Mouse (Mus musculus) limb, embryonic 10.5 days (tissue): Measurements from ENCODE around the gene Suco. TPM values are rescaled to one million over a fixed set of nuclear protein-coding genes. Genes with fewer than 3 reads are reported as not detected.

Source experiments
- DNase-seq: peaks from one replicate; pipeline ENCODE4 v3.0.0-alpha.2; 2017; ENCODE audit warnings: low spot score
- H3K27ac ChIP-seq: fragments of 300-500 bp; sonication (generic); 2 replicates; pipeline ENCODE4 v1.5.1; 2016; ENCODE audit warnings: mild to moderate bottlenecking
- H3K27me3 ChIP-seq: fragments of 300-500 bp; sonication (generic); 2 replicates; pipeline ENCODE4 v1.6.1; 2016; ENCODE audit warnings: low read depth, mild to moderate bottlenecking; ENCODE audit not compliant: poor library complexity, severe bottlenecking
- H3K36me3 ChIP-seq: fragments of 300-500 bp; sonication (generic); 2 replicates; pipeline ENCODE4 v1.6.1; 2016; ENCODE audit warnings: mild to moderate bottlenecking, moderate library complexity
- H3K4me1 ChIP-seq: fragments of 300-500 bp; sonication (generic); 2 replicates; pipeline ENCODE4 v1.6.1; 2016
- H3K4me3 ChIP-seq: fragments of 300-500 bp; sonication (generic); 2 replicates; pipeline ENCODE4 v1.5.1; 2016; ENCODE audit warnings: mild to moderate bottlenecking, moderate library complexity
- H3K9me3 ChIP-seq: fragments of 300-500 bp; sonication (generic); replicated peaks from 2 replicates; pipeline ENCODE4 v1.6.1; 2016; ENCODE audit warnings: mild to moderate bottlenecking
- WGBS: fragments of 180-500 bp; shearing (Covaris S2); methylation state at CpG from one replicate; pipeline ENCODE4 v1.1.7; 2016; 5-methylcytosine and 5-hydroxymethylcytosine counted together
- polyA plus RNA-seq: library from polyadenylated mRNA; unstranded; fragments of >200 nt; fragmentation: Nextera tagmentation; extraction: Ambion mirVana; gene quantifications from 2 replicates; pipeline ENCODE4 v1.2.1, GENCODE M21; 2016

The Suco gene
- polyA plus RNA-seq, 1 experiment from 2014 or later, result 30.3 TPM

DNA sequence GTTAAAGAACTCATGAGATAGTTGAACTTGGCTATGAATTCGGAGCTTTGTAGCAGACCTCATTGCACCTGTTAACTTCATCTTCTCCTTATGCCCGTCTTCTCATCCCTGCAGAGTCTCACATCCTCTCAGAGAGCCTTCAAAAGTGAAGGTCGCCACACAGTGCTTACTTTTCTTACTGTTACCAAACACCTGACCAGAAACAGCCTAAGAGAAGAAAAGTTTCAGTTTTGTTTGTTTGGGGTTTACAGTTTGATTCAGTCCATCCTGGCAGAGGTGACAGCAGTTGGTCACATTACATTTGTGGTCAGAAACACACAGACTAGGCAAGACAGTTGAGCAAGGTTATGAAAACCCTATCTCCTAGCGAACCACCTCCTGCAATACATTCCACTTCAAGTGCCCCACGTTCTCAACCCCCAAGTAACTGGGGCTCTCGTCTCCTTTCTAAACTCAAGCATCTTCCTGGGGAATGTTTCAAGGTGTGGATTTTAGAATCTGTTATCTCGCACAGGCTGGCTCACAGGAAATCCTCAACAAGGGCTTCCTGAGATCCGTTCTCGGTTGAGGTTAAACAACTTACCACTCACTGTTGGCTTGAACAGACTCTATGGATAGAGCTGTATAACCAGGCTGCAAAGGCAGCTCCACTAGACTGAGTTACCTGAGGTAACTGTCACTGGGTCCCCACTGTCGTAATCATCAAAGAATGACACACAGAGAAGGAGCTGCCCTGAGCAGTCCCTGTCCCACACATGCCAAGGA lies 81.9 kb downstream of the Suco start:
- no peak overlapping the region for H3K27ac ChIP-seq
- no peak for DNase-seq
- no peak overlapping the region for H3K4me3 ChIP-seq
- H3K27me3 ChIP-seq, result no peaks in the 10 kb centered on the region
- WGBS, result 83% methylated on average over 10 of the region's 10 CpGs
- no peaks in the 10 kb centered on the region for H3K36me3 ChIP-seq
- no peaks in the 10 kb centered on the region for H3K9me3 ChIP-seq
- no peaks in the 10 kb centered on the region for H3K4me1 ChIP-seq

DNA sequence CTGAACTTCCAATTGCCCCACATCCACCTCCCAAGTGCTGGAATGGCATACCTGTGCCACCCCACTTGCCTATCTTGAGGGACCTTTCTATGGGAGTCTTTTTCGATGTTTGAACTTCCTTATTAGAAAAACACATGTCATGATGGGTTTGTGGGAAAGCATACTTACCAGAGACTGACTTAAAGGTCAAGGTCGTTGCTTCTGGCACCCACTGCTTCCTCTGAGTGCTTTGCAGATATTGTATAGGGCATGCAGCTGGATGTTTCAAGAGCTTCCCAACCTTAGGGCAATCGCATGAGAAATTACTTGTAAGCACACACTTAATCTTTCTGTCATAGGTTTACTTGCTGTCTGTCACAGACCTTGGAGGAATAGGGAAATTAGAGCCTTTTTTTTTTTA lies 83.2 kb downstream of the Suco start:
- H3K27ac ChIP-seq, result no peak overlapping the region
- H3K27me3 ChIP-seq, result no peaks in the 10 kb centered on the region
- H3K4me1 ChIP-seq, result 0 out of 2 replicates have a peak, but pooled peaks cover 4% of the 10 kb centered on the region
- H3K9me3 ChIP-seq, result no peaks in the 10 kb centered on the region
- no peak overlapping the region for H3K4me3 ChIP-seq
- H3K36me3 ChIP-seq, result no peaks in the 10 kb centered on the region
- WGBS, result 87% methylated on average over 3 of the region's 3 CpGs
- no peak for DNase-seq

DNA sequence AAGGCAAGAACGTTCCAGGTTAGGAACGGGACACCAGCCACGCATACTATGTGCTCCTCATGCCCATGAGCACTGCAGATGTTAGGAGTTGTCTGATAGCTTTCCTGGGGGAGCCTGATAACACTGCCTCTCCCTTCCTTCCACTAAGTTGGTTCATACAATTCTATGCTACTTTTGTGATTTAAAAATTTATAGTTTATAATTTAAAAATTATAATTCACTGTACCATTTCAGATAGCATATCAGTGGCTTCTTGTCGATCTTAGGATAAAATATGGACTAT lies 83.9 kb downstream of the Suco start:
- Histone ChIP-seq H3K27me3 (no peaks in the 10 kb centered on the region), H3K9me3 (no peaks in the 10 kb centered on the region), H3K4me3 (no peak overlapping the region), H3K27ac (no peak overlapping the region), H3K4me1 (0 out of 2 replicates have a peak, but pooled peaks cover 4% of the 10 kb centered on the region), H3K36me3 (no peaks in the 10 kb centered on the region)
- no peak for DNase-seq
- 91% methylated on average over 4 of the region's 4 CpGs for WGBS

DNA sequence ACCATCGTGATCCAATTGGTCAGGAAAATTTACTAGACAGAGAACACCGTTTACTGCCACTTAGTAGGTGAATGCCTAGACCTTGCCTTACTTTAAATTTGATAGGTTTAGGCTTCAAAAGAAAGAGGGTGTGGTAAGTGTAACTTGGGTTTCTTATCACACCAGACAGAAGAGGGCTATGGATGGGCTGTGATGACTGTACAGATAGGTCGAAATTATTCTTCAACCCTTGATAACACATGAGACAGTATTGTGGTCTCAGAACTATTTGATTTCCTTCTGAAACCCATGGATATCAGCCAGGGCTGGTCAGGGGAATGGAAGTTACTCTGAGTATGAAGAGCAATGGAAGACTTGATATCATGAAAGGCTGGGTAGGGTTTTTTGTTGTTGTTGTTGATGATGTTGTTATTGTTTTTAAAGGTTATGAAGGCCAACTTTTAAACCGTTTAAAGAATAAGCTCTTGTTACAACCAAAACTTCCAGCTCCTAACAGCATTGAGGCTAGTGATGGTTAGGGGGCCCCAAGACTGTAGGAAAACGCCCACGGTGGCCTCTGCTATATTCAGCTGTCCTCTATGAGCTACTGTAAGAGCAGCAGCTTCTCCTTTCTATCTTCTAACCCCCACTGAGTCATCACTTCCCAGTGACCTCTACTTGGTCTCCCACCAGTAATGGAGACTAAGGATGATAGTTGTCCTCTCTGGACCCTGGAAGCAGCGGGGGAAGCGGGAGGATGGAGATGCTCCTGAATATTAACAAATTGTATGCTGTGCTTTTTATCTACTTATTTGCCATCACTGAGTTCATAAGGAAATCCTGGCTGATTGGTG lies 84.4 kb downstream of the Suco start:
- H3K27me3 ChIP-seq, result no peaks in the 10 kb centered on the region
- 0 out of 2 replicates have a peak, but pooled peaks cover 4% of the 10 kb centered on the region for H3K4me1 ChIP-seq
- no peaks in the 10 kb centered on the region for H3K9me3 ChIP-seq
- H3K27ac ChIP-seq, result no peak overlapping the region
- DNase-seq, result no peak
- no peaks in the 10 kb centered on the region for H3K36me3 ChIP-seq
- no peak overlapping the region for H3K4me3 ChIP-seq
- 93% methylated on average over 8 of the region's 8 CpGs for WGBS

DNA sequence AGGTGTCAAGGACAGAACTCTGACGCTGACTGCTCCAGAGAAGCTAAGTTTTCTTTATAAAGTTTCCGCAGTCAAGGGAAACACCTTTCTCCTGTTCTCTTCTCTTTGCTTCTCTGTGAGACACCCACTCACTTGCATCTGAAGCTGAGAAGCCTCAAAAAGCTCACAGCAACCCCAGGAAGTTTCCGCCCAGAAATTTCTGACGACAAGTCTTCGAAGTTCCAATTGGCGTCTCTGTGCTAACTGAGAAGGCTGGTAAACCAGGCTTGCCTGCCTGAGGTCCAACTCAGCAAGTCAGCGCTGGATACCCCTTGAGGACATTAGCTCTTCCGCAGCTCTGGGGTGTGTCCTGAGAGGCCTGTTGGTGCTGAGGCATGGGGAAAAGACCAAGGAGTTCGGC lies 88.1 kb downstream of the Suco start, which contains the start of gene Fasl:
TSS of gene Fasl (minus strand) at position 157 of the 400 bp plus-strand sequence.
- Histone ChIP-seq H3K36me3 (no peaks in the 10 kb centered on the region), H3K27ac (no peak within 1 kb of the TSS), H3K9me3 (no peaks in the 10 kb centered on the region), H3K27me3 (no peaks in the 10 kb centered on the region), H3K4me1 (0 out of 2 replicates have a peak, but pooled peaks cover 4% of the 10 kb centered on the region), H3K4me3 (no peak within 1 kb of the TSS)
- 72% methylated on average over 9 of the region's 9 CpGs for WGBS
- DNase-seq, result no peak

DNA sequence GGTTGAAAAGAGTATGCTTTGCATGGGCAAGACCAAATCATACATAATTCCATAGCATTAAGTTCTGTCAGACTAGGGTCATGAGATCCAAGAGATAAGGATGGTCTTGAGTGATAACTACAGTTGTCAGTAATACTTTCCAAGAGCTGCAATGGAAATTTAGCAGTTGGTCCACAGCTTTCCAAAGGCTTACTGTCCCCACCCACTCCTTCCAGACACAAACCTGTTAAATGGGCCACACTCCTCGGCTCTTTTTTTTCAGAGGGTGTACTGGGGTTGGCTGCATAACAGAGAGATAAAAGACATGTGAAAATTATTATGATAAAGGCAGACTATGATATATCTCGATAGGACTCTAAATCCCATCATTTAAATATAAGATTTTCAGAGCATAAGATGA lies 93.8 kb downstream of the Suco start:
- Histone ChIP-seq H3K9me3 (no peaks in the 10 kb centered on the region), H3K4me3 (no peak overlapping the region), H3K27me3 (no peaks in the 10 kb centered on the region), H3K4me1 (no peaks in the 10 kb centered on the region), H3K27ac (no peak overlapping the region), H3K36me3 (no peaks in the 10 kb centered on the region)
- DNase-seq, result no peak
- 88% methylated on average over 2 of the region's 2 CpGs for WGBS

DNA sequence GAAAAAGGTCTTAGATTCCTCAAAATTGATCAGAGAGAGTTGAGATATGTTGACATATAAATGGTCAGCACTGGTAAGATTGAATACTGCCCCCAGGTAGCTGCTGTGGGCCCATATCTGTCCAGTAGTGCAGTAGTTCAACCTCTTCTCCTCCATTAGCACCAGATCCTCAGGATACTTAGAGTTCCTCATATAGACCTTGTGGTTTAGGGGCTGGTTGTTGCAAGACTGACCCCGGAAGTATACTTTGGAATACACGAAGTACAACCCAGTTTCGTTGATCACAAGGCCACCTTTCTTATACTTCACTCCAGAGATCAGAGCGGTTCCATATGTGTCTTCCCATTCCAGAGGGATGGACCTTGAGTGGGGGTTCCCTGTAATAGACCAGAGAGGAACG lies 94.9 kb downstream of the Suco start:
- no peak for DNase-seq

DNA sequence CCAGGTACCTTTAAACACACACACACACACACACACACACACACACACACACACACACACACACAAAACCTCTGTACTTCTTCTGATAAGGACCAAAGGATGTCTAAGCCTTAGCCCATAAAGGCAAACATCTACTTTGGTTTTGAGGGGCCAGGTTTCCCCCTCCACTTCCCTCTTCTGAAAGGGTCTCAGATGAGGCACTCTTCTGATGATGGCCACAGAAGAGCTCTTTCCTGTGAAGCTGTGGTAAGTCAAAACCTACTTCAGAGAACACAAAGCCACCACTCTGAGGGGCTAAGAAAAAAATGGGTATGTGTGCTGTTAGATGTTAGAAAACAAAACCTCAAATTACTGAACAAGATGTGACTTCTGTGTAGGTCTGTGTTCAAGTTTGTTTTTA lies 97.4 kb downstream of the Suco start:
- H3K27me3 ChIP-seq, result no peaks in the 10 kb centered on the region
- DNase-seq, result no peak
- no peaks in the 10 kb centered on the region for H3K9me3 ChIP-seq
- no peaks in the 10 kb centered on the region for H3K36me3 ChIP-seq
- no peaks in the 10 kb centered on the region for H3K4me1 ChIP-seq
- H3K4me3 ChIP-seq, result no peak overlapping the region
- no peak overlapping the region for H3K27ac ChIP-seq

More for the DNA sequence above, 94.9 kb downstream of the Suco start:
- 89% methylated on average over 5 of the region's 5 CpGs for WGBS
- no peaks in the 10 kb centered on the region for H3K27me3 ChIP-seq
- no peaks in the 10 kb centered on the region for H3K36me3 ChIP-seq
- no peak overlapping the region for H3K27ac ChIP-seq
- H3K4me1 ChIP-seq, result no peaks in the 10 kb centered on the region
- H3K4me3 ChIP-seq, result no peak overlapping the region
- H3K9me3 ChIP-seq, result no peaks in the 10 kb centered on the region

DNA sequence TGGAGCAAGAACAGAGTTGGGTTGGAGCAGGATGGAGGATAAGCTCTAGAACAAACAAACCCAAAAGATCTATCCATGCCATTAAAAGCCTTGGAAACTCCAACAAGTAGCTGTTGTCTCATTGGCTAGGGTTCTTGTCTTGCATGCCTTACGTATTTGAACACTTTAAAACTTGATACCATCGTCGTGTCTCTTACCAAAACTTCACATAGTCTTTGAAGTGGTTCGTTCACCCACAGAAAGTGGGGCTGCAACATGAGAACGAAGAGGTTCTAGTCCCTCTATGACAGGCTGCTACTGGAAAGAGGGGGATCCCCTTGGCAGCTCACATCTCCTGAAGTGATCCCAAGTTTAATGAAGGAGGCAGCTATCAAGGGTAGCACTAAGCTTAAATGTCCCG lies 101.3 kb downstream of the Suco start:
- Histone ChIP-seq H3K9me3 (no peaks in the 10 kb centered on the region), H3K27me3 (no peaks in the 10 kb centered on the region), H3K36me3 (no peaks in the 10 kb centered on the region), H3K27ac (no peak overlapping the region), H3K4me3 (no peak overlapping the region), H3K4me1 (no peaks in the 10 kb centered on the region)
- no peak for DNase-seq
- 82% methylated on average over 6 of the region's 6 CpGs for WGBS

DNA sequence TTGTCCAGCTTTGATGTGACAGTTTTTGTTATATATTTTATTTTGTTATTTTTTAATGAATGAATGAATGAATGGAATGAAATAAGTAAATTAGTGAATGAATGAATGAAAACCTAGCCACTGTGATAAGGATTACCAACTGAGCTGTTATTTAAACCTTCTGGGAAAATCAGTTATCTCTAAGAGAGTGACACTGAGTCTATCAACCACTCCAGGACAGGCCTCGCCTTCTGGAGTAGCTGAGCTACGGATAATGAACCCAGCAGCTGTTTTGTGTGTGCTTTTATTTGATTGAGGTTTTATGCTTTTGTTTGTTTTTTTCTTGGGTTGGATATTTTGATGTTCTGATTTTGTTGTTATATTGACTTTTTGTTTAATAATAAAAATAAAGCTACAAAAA lies 105.2 kb downstream of the Suco start:
- Histone ChIP-seq H3K27ac (no peak overlapping the region), H3K9me3 (no peaks in the 10 kb centered on the region), H3K36me3 (no peaks in the 10 kb centered on the region), H3K4me1 (no peaks in the 10 kb centered on the region), H3K27me3 (no peaks in the 10 kb centered on the region), H3K4me3 (no peak overlapping the region)
- 77% methylated on average over 2 of the region's 2 CpGs for WGBS
- DNase-seq, result no peak

DNA sequence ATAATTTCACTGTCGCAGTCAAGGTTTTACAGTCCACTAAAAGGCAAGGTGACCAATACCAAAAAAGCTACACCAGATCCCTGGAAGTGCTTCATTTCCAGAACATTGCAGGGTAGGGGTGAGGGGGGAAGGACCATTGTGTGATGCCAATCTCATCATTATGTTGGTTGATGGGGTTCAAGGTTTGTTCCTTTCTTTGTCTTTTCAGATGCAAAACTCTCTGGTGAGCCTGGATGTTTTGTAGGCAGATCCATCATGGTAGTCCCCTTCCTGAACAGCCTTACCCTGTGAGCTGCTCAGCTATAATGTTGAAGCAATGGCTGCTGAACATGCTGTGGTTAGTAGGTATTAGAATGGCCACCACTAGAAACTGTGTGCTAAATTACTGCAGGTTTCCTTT lies 107.2 kb downstream of the Suco start:
- no peaks in the 10 kb centered on the region for H3K4me1 ChIP-seq
- H3K36me3 ChIP-seq, result no peaks in the 10 kb centered on the region
- H3K9me3 ChIP-seq, result no peaks in the 10 kb centered on the region
- no peak for DNase-seq
- no peak overlapping the region for H3K27ac ChIP-seq
- H3K4me3 ChIP-seq, result no peak overlapping the region
- 87% methylated on average over 1 of the region's 1 CpGs for WGBS
- H3K27me3 ChIP-seq, result no peaks in the 10 kb centered on the region

DNA sequence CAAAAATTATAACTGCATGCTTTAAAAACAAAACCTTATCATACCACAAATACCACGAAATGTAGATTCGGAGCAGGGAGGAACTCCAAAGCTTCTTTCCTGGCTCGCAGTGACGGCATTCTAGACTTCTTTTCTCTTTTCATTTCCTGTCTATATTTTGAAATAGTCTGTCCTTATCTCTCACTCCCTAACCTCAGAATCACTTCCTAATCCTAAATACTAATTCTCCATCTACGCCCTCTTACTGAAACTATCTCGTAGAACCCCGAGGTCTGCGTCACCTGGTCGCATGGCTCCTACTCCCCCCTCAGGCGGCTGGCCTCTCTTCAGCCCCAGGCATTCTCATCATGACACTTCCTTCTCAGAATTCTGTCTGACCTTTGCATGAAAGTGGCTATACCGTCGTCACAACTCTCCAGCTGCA lies 109.4 kb downstream of the Suco start:
- Histone ChIP-seq H3K27ac (no peak overlapping the region), H3K4me3 (no peak overlapping the region), H3K4me1 (no peaks in the 10 kb centered on the region), H3K27me3 (no peaks in the 10 kb centered on the region), H3K36me3 (no peaks in the 10 kb centered on the region), H3K9me3 (no peaks in the 10 kb centered on the region)
- DNase-seq, result no peak
- WGBS, result 65% methylated on average over 12 of the region's 12 CpGs

DNA sequence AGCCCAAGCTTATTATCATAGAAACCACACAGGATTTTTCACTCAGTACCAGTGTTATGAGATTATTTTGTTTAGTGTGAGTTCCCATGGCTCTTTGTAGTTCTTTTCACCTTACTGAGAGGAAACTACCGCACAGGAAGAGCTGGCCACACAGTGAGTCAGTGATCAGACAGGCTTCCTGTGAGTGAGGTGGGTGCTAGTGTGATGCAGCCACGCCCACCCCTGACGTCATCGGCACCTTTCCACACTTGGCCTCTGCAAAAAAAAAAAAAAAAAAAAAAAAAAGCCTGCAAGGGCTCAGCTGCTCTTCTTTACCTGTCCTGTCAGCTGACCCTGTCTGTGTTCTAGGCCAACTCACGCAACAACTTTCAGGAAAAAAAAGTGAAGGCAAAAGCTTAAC lies 109.8 kb downstream of the Suco start:
- Histone ChIP-seq H3K27ac (no peak overlapping the region), H3K4me3 (no peak overlapping the region), H3K4me1 (no peaks in the 10 kb centered on the region), H3K36me3 (no peaks in the 10 kb centered on the region), H3K27me3 (no peaks in the 10 kb centered on the region), H3K9me3 (no peaks in the 10 kb centered on the region)
- no peak for DNase-seq
- WGBS, result 49% methylated on average over 5 of the region's 5 CpGs
